Mouse (Mus musculus) midbrain, embryonic 15.5 days (tissue): ENCODE data around the gene Grwd1. TPM values are rescaled to one million over a fixed set of nuclear protein-coding genes. Genes with fewer than 3 reads are reported as not detected.

Experiments
- ATAC-seq: fragments of 200-750 bp; cut with Nextera tagmentation; replicated peaks from 2 replicates; pipeline ENCODE4 v1.8.0; 2017; ENCODE audit warnings: moderate TSS enrichment
- H3K27ac ChIP-seq: fragments of 300-500 bp; sonication (generic); 2 replicates; pipeline ENCODE4 v1.5.1; 2015; ENCODE audit warnings: mild to moderate bottlenecking, inconsistent platforms
- H3K27me3 ChIP-seq: fragments of 300-500 bp; sonication (generic); replicated peaks from 2 replicates; pipeline ENCODE4 v1.6.1; 2015; ENCODE audit warnings: inconsistent platforms
- H3K36me3 ChIP-seq: fragments of 300-500 bp; sonication (generic); replicated peaks from 2 replicates; pipeline ENCODE4 v1.6.1; 2015; ENCODE audit warnings: inconsistent platforms
- H3K4me1 ChIP-seq: fragments of 300-500 bp; sonication (generic); 2 replicates; pipeline ENCODE4 v1.6.1; 2015; ENCODE audit warnings: inconsistent platforms
- H3K4me2 ChIP-seq: fragments of 300-500 bp; sonication (generic); 2 replicates; pipeline ENCODE4 v1.6.1; 2015; ENCODE audit warnings: inconsistent platforms, mild to moderate bottlenecking, moderate library complexity
- H3K4me3 ChIP-seq: fragments of 300-500 bp; sonication (generic); 2 replicates; pipeline ENCODE4 v1.5.1; 2015; ENCODE audit warnings: mild to moderate bottlenecking, inconsistent platforms
- H3K9ac ChIP-seq: fragments of 300-500 bp; sonication (generic); 2 replicates; pipeline ENCODE4 v1.6.1; 2015; ENCODE audit warnings: mild to moderate bottlenecking, inconsistent platforms
- H3K9me3 ChIP-seq: fragments of 300-500 bp; sonication (generic); 2 replicates; pipeline ENCODE4 v1.6.1; 2016; ENCODE audit warnings: inconsistent platforms
- WGBS: fragments of 180-500 bp; shearing (Covaris S2); methylation state at CpG from one replicate; pipeline ENCODE4 v1.1.7; 2015; ENCODE audit warnings: mixed read lengths; 5-methylcytosine and 5-hydroxymethylcytosine counted together
- polyA plus RNA-seq: library from polyadenylated mRNA; unstranded; fragments of >200 nt; fragmentation: Nextera tagmentation; extraction: Ambion mirVana; gene quantifications from 2 replicates; pipeline ENCODE4 v1.2.1, GENCODE M21; 2015

Grwd1 gene
- polyA plus RNA-seq, 1 experiment from 2014 or later, result 44.2 TPM

DNA sequence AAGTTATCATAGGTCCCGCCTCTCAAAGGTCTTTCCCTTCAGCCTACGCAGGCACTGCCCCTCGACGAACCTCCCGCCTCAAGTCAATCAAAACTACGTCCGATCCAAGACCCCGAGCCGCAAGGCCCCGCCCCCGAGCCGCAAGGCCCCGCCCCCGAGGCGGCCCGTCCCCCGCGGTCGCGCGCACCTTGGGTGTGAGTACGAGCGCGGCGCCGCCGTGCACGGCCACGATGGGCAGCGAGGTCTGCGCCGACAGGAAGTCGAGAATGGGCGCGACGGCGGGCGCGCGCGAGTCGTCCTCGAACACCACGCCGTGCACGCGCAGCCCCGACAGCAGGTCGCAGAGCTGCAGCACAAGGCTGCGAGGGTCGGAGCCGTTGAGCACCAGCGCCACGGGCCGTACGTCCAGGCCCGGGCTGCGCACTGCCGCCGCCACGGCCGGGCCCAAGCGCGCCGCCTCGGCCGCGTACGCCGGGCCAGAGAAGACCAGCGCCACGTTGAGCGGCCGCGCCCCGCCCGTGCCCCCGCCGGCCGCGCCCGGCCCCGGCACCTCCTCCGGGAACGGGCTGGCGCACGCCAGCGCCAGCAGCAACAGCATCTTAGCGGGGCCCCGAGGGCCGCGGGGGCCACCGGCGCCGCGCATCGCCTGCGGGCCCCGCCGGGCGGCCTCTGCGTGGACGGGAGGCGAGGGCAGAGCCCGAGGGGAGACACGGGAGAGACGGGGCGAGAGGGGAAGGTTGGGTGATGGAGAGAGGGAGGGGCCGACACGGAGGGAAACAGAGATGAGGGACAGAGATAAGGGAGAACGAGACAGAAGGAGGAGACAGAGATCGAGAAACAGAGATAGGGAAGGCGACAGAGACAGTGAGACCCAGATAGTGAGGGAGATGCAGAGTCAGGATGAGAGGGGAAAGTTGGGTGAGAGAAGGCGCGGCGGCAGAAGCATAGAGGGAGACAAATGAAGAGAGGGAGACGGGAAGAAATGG is 35.5 kb upstream of the Grwd1 start:
- H3K27ac ChIP-seq, result peak overlapping the region; percentile 78
- H3K27me3 ChIP-seq, result 0 out of 2 replicates have a peak, but pooled peaks cover 4% of the 10 kb centered on the region
- H3K36me3 ChIP-seq, result no peaks in the 10 kb centered on the region
- H3K9ac ChIP-seq, result peak overlapping the region; percentile 88
- ATAC-seq, result peak; percentile 51
- under 1% methylated on average over 103 of the region's 117 CpGs for WGBS
- peak overlapping the region; percentile 68 for H3K4me3 ChIP-seq
- no peaks in the 10 kb centered on the region for H3K9me3 ChIP-seq
- peaks cover 47% of the 10 kb centered on the region for H3K4me1 ChIP-seq
- peak overlapping the region; percentile 87 for H3K4me2 ChIP-seq

DNA sequence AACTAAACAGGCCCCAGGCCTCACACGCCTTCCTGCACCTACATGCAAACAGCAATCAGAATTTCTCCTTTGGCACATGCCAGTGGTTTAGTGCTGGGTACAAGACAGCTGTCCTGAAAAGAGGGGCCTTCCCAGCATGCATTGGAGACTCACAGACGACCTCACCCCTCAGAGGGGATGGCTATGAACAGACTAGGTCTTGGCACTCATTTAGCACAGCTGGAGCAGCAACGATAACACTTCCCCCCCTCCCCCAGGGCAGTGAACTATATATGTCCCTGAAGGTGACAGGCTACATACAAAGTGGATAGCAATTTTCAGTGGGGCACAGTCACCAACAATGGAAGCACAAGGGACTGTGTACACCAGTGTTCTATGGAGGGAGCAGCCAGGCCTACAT is 33.7 kb upstream of the Grwd1 start:
- WGBS, result 63% methylated on average over 3 of the region's 3 CpGs
- Histone ChIP-seq H3K27ac (no peak overlapping the region), H3K4me2 (no peak overlapping the region), H3K9me3 (no peaks in the 10 kb centered on the region), H3K4me1 (peaks cover 38% of the 10 kb centered on the region), H3K36me3 (no peaks in the 10 kb centered on the region), H3K4me3 (no peak overlapping the region), H3K27me3 (0 out of 2 replicates have a peak, but pooled peaks cover 4% of the 10 kb centered on the region), H3K9ac (no peak overlapping the region)
- ATAC-seq, result no peak

DNA sequence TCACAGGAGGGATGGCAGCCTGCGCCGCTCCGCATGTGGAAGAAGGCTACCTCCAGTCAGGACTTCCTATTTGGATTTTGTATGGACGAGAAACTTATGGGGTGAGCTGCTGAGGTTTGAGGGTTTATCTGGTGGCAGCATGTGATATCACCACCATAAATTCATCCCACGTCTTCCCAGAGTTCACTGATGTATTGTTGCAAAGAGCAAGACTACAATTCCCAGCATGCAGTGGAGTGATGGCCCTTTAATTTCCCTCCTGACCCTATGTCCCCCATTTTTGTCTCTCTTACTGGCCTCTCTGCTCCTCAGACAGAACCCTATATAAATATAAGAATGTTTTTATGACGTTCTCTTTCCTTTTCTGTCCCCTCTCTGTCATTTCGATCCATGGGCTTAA is 32.1 kb upstream of the Grwd1 start:
- Histone ChIP-seq H3K36me3 (no peaks in the 10 kb centered on the region), H3K4me2 (no peak overlapping the region), H3K9ac (no peak overlapping the region), H3K4me1 (peaks cover 23% of the 10 kb centered on the region), H3K9me3 (no peaks in the 10 kb centered on the region), H3K4me3 (no peak overlapping the region), H3K27ac (no peak overlapping the region), H3K27me3 (peaks cover 7% of the 10 kb centered on the region; the same call in 1 of the 2 replicates)
- 87% methylated on average over 7 of the region's 7 CpGs for WGBS
- ATAC-seq, result no peak

DNA sequence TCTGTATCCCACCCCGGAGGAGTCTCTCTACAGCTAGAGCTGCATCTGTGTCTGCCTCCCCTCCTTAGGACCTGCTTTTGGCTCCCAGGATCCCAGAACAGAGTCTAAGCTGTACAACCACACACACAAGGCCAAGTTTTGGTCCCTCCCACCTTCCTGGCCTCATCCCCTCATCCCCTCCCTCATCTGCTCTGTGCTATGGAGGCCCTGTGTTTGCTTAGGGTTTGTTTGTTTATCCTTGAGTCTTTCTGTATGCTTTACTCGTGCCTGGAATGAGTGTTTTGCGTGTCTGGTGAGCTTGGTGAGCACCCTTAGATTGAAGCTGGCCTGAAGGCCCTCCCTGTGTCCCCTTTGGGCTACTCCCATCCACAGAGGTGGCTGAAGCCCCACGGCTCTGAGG is 28.3 kb upstream of the Grwd1 start:
- no peak overlapping the region for H3K27ac ChIP-seq

DNA sequence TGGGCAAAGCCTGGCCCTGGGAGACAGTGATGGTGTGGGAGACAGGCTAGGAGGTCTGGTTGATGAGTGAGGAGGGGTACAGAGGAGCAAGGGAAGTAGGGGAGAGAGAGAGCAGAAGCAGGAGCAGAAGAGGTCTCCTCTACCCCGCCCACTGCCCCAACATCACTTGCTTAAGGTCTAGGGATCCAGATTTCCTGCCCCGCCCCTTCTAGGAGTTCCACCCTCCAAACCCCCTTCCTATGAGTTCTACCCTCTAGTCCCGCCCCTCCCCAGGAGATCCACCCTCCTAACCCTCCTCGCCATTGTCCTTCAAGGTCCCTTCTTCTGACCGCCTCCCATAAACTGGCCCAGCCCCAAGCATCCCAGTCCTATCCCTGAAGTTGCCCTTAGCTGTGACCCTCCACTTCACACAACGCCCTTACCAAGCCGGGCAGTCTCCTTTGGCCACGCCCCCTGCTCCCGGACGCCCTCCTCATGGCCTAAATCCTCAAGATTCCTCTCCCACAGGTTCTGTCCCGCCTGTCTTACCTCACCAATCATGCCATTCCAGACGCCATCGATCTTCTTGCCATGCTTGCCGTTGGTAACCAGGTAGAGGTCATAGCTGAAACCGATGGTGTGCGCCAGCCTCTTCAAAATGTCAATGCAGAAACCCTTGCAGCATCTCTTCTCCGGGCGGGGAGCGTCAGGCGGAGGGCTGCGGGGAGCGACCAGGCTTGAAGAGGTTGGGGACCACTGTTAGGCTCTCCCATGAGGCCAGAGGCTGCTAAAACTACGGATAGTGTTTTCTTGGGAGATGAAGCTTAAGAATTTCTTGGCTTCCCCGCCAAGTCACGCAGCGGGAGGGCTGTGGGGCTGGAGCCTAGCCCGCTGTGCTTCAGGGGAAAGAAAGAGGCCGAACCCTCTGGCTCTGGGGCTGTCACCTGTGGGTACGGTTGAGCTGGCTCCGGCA is 26.5 kb upstream of the Grwd1 start:
- WGBS, result 6% methylated on average over 30 of the region's 30 CpGs
- Histone ChIP-seq H3K4me3 (peak overlapping the region; percentile 24), H3K27me3 (peaks cover 18% of the 10 kb centered on the region), H3K36me3 (no peaks in the 10 kb centered on the region), H3K27ac (no peak overlapping the region), H3K4me1 (peaks cover 17% of the 10 kb centered on the region), H3K4me2 (peak overlapping the region; percentile 50), H3K9ac (peak overlapping the region; percentile 14; the same call in 1 of the 2 replicates), H3K9me3 (no peaks in the 10 kb centered on the region)
- ATAC-seq, result no peak

More for the DNA sequence above, 28.3 kb upstream of the Grwd1 start:
- no peaks in the 10 kb centered on the region for H3K36me3 ChIP-seq
- 69% methylated on average over 4 of the region's 4 CpGs for WGBS
- H3K9ac ChIP-seq, result no peak overlapping the region
- H3K27me3 ChIP-seq, result peaks cover 21% of the 10 kb centered on the region
- H3K4me3 ChIP-seq, result no peak overlapping the region
- no peak overlapping the region for H3K4me2 ChIP-seq
- no peaks in the 10 kb centered on the region for H3K9me3 ChIP-seq
- ATAC-seq, result no peak
- peaks cover 17% of the 10 kb centered on the region for H3K4me1 ChIP-seq

DNA sequence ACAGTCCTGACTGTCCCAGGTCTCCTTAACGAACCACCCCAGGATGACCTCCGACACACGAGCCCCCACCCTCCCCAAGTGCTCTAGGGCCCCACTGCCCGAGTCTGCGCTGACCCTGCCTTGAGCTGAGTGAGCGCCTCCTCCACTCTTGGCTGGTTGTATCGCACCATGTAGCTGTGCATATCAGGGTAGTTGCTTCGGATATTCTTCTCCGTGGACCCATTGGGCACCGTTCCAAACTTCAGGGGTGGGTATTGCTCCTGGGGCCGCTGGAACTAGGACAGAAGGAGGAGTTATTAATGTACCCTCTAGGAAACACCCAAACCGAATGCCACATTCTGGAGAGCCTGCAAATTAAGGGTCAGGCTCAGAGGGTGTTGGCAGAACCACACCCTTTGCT is 22.3 kb upstream of the Grwd1 start:
- H3K27me3 ChIP-seq, result peaks cover 16% of the 10 kb centered on the region

DNA sequence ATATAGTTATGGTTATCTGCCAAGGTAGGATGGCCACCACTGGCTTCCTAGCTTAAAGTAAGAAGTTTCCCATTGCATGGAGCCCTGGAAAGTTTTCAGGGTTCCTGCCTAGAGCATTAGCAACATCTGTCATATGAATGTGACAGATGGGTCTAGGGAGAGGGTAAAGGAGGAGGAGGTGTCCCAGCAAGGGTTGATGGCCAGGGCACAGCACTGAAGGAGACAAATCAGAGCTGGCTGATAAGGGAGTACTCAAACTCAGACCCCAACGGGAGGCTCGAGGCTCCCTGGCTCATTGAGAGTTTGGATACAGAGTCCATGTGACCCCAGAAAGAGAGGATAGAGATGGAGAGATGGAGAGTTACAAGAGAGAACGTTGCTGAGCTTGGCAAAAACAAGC is 19.9 kb upstream of the Grwd1 start:
- no peak overlapping the region for H3K4me2 ChIP-seq
- no peaks in the 10 kb centered on the region for H3K9me3 ChIP-seq
- no peaks in the 10 kb centered on the region for H3K36me3 ChIP-seq
- no peak overlapping the region for H3K4me3 ChIP-seq
- no peaks in the 10 kb centered on the region for H3K4me1 ChIP-seq
- no peak overlapping the region for H3K9ac ChIP-seq
- 72% methylated on average over 3 of the region's 3 CpGs for WGBS
- H3K27me3 ChIP-seq, result no peaks in the 10 kb centered on the region
- no peak for ATAC-seq
- H3K27ac ChIP-seq, result no peak overlapping the region

More for the DNA sequence above, 22.3 kb upstream of the Grwd1 start:
- ATAC-seq, result no peak
- H3K4me3 ChIP-seq, result no peak overlapping the region
- peaks cover 9% of the 10 kb centered on the region for H3K4me1 ChIP-seq
- H3K4me2 ChIP-seq, result no peak overlapping the region
- 87% methylated on average over 12 of the region's 12 CpGs for WGBS
- no peak overlapping the region for H3K27ac ChIP-seq
- H3K9me3 ChIP-seq, result no peaks in the 10 kb centered on the region
- no peaks in the 10 kb centered on the region for H3K36me3 ChIP-seq
- no peak overlapping the region for H3K9ac ChIP-seq

DNA sequence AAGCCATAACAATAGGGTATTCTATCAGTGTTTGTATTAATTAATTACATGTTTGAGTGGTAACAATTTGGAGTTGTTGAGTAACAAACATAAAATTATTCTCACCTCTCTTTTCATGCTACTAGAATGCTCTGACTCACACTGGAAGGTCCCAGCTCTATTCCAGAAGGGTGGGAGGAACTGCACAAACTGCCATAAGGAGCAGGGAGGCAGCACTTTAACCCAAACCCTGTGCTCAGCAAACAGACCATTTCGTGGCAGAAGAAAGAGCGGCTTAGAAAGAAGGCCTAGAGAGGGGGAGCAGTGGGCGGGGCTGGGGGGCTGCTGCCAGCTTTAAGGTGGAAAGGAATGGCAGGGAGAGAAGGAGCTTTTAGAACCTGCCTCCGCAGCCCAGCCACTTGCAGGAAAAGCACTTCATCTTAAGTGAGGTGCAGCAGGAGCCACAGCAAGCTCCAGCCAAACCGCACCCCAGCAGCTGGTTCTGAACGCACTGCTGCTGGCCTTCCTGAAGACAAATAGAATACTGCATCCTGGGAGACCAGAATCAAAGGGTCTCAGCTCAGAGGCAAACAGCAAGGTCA is 17.8 kb upstream of the Grwd1 start:
- WGBS, result 9% methylated on average over 6 of the region's 6 CpGs
- Histone ChIP-seq H3K9ac (no peak overlapping the region), H3K36me3 (no peaks in the 10 kb centered on the region), H3K9me3 (no peaks in the 10 kb centered on the region), H3K27me3 (no peaks in the 10 kb centered on the region), H3K27ac (no peak overlapping the region), H3K4me2 (no peak overlapping the region), H3K4me1 (no peaks in the 10 kb centered on the region), H3K4me3 (no peak overlapping the region)
- no peak for ATAC-seq

DNA sequence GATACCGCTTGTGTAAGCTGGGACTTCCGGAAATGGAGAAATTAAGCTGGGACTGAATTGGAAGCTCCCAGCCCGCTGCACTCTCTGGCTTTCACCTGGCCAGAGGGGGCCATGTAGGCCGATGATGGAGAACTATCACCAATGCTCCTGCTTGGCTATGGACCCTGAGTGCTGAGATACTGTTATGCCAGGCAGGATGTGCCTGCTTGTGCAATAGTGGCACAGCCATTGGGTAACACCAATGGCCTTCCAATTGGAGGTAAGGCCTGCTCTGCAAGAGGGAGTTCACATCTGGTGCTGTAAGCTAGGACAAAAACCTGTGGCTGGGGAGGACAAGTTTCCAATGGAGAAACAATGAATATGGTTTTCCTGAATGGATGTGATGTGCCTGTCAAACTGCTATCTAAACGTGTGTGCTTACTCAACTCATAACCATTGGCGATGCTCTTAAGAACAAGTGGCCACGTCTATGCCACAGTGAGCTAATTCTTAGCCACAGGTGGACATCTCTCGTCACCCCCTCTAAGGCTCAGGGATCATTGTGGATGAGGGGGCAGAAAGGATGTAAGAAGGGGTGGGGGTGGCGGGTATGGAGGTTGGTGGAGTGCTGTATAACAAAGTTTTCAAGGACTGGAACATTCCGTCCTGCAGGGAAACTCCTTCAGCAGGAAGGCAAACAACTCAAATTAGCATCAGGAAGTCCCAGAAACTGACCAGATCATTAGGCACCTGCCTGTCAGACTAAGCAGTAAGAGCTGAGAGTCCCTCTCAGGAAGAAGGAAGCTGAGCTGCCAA is 12.4 kb upstream of the Grwd1 start:
- Histone ChIP-seq H3K4me2 (no peak overlapping the region), H3K9me3 (no peaks in the 10 kb centered on the region), H3K27ac (no peak overlapping the region), H3K4me1 (no peaks in the 10 kb centered on the region), H3K4me3 (no peak overlapping the region), H3K9ac (no peak overlapping the region), H3K36me3 (no peaks in the 10 kb centered on the region), H3K27me3 (peaks cover 7% of the 10 kb centered on the region)
- 87% methylated on average over 10 of the region's 10 CpGs for WGBS
- no peak for ATAC-seq

DNA sequence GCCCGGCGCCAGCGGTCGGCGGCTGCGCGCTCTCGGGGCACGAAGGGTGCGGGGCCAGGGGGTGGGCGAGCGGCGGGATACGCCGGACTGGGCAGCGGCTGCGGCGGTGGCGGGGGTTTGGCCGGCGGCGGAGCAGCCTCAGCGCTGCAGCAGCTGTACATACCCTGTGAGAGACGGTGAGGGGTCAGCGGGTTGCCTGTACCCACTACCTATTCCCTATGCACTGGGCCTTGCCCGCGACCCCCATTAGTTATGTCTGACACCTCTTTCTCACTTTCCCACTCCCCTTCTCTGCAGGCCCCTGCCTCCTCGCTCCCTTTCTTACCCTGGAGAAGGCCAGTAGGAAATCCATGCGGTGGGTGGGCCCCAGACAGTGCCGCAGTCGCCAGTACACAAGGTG is 3.2 kb upstream of the Grwd1 start:
- peak overlapping the region; percentile 42 for H3K4me2 ChIP-seq
- no peaks in the 10 kb centered on the region; the same call in 1 of the 2 replicates for H3K36me3 ChIP-seq
- H3K4me1 ChIP-seq, result peaks cover 28% of the 10 kb centered on the region
- H3K27me3 ChIP-seq, result peaks cover 47% of the 10 kb centered on the region
- no peak overlapping the region for H3K27ac ChIP-seq
- no peaks in the 10 kb centered on the region for H3K9me3 ChIP-seq
- H3K9ac ChIP-seq, result no peak overlapping the region
- 4% methylated on average over 29 of the region's 31 CpGs for WGBS
- H3K4me3 ChIP-seq, result peak overlapping the region; percentile 31
- ATAC-seq, result no peak

DNA sequence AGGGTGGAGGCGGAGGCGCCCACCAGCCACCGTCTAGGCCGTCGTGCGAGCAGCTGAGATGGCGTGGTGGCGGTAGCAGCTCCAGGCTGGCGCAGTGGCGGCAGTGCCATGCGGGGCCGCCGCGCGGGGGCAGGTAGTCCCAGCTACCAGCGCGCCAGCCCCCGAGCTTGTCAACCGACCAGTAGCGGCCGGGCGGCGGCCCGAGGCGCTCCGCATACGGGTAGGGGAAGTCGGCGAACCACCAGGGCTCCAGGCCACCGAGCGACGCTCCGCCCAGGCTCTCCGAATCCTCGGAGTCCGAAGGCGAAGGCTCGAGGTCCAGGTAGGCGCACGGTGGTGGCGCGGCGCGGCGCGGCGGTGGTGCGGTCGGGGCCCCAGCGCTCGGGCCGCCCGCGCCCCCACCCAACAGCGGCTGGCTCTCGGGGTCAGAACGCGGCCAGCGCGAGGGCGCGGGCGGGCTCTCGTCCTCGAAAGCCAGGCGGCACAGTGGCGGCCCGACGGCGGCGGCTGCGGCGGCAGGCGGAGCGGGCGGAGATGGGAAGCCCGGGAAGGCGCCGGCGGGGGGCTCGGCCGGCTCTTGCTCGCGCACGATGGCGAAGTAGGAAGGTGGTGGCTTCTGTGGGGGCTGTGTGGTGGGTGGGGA is 2.5 kb upstream of the Grwd1 start:
- H3K4me2 ChIP-seq, result peak overlapping the region; percentile 42
- H3K27me3 ChIP-seq, result peaks cover 44% of the 10 kb centered on the region
- peak overlapping the region; percentile 31 for H3K4me3 ChIP-seq
- no peak overlapping the region for H3K27ac ChIP-seq
- no peak overlapping the region for H3K9ac ChIP-seq
- H3K9me3 ChIP-seq, result no peaks in the 10 kb centered on the region
- WGBS, result under 1% methylated on average over 76 of the region's 86 CpGs
- no peak for ATAC-seq
- H3K4me1 ChIP-seq, result peaks cover 28% of the 10 kb centered on the region
- no peaks in the 10 kb centered on the region; the same call in 1 of the 2 replicates for H3K36me3 ChIP-seq
